Mouse (Mus musculus): Measurements from ENCODE around the gene Gcm1. TPM values are rescaled to one million over a fixed set of nuclear protein-coding genes. Genes with fewer than 3 reads are reported as not detected.
A peak's percentile ranks its signal among the peaks of the same experiment; 100 is the strongest.

The Gcm1 gene
- polyA plus RNA-seq, 2 experiments: 0.03 to 0.11 TPM

GRCm38 (mm10) chr9:78103965-78104560 is 52.3 kb downstream of the Gcm1 start:
- no peak overlapping the region for H3K27ac ChIP-seq (replicated peaks; ENCODE audit: low read depth, low read length)
- 88% methylated on average over 8 of the region's 8 CpGs for WGBS
- no peaks in the 10 kb centered on the region for H3K27me3 ChIP-seq (ENCODE audit: control insufficient read depth, insufficient read depth, low read length)
- H3K9me3 ChIP-seq (ENCODE audit: control insufficient read depth, low read length): no peaks in the 10 kb centered on the region
- H3K9ac ChIP-seq (ENCODE audit: low read depth, low read length, severe bottlenecking): no peak overlapping the region
- no peak overlapping the region for H3K4me2 ChIP-seq (replicated peaks; ENCODE audit: low read depth, low read length, severe bottlenecking)
- TF ChIP-seq POLR2A (IDR thresholded peaks at IDR 0.05; ENCODE audit: borderline replicate concordance, extremely low read depth, insufficient read depth, insufficient read length): no peak
- DNase-seq (ENCODE audit: low spot score) (no peak), ATAC-seq (ENCODE audit: low FRiP score, low read depth) (no peak)
- no peak overlapping the region for H3K4me3 ChIP-seq (replicated peaks; ENCODE audit: low read length)
- H3K4me1 ChIP-seq (ENCODE audit: control insufficient read depth, insufficient read depth, low read length): peaks cover 11% of the 10 kb centered on the region
- peaks cover 45% of the 10 kb centered on the region for H3K36me3 ChIP-seq (ENCODE audit: control insufficient read depth, insufficient read depth, low read length)

DNA sequence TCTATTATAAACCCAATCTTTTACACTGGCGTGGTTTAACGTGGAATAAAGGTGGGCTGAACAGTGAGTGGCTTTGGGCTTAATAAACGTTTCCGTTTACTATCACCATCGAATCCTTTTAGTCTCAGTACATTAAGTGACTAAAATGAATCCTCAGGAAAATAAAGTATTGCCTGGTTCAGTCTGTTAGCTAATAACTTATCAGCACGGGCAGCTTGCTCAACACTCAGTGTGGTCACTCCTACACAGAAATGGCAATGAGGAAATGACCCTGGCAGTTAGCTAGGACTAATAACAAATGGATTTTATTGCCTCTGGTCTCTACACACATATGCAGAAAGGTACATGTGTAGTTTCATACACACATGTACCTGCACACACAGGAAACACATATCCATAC is 53.2 kb downstream of the Gcm1 start:
- 87% methylated on average over 6 of the region's 6 CpGs for WGBS
- Histone ChIP-seq H3K9me3 (ENCODE audit: control insufficient read depth, low read length) (no peaks in the 10 kb centered on the region), H3K4me1 (ENCODE audit: control insufficient read depth, insufficient read depth, low read length) (peaks cover 18% of the 10 kb centered on the region), H3K4me3 (replicated peaks; ENCODE audit: low read length) (no peak overlapping the region), H3K4me2 (replicated peaks; ENCODE audit: low read depth, low read length, severe bottlenecking) (no peak overlapping the region), H3K27ac (replicated peaks; ENCODE audit: low read depth, low read length) (no peak overlapping the region), H3K27me3 (ENCODE audit: control insufficient read depth, insufficient read depth, low read length) (no peaks in the 10 kb centered on the region), H3K9ac (ENCODE audit: low read depth, low read length, severe bottlenecking) (no peak overlapping the region), H3K36me3 (ENCODE audit: control insufficient read depth, insufficient read depth, low read length) (peaks cover 37% of the 10 kb centered on the region)
- DNase-seq (ENCODE audit: low spot score) (no peak), ATAC-seq (ENCODE audit: low FRiP score, low read depth) (no peak)
- TF ChIP-seq POLR2A (IDR thresholded peaks at IDR 0.05; ENCODE audit: borderline replicate concordance, extremely low read depth, insufficient read depth, insufficient read length): no peak

DNA sequence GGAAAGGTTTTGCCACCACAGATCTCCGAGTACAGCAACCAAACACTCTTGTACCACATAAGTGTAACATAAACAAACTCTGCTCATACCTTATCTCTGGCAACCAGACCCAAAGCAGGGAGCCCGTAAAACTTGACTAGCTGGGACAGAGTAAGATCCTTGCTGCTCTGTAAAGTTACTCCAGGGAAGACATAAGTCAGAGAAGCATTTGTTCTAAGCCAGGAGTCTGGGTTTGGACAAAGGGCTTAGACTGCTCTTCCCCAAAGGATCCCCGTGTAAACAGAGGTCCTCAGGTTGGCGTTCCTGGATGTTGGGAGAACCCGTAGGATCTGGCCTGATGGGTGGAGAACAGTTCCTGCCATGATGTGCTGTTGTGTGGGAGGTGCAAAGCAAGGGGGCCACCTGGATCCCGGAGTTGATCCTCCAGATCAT is 53.8 kb downstream of the Gcm1 start:
- Histone ChIP-seq H3K4me3 (replicated peaks; ENCODE audit: low read length) (no peak overlapping the region), H3K27ac (replicated peaks; ENCODE audit: low read depth, low read length) (no peak overlapping the region), H3K4me1 (ENCODE audit: control insufficient read depth, insufficient read depth, low read length) (peaks cover 18% of the 10 kb centered on the region), H3K27me3 (ENCODE audit: control insufficient read depth, insufficient read depth, low read length) (no peaks in the 10 kb centered on the region), H3K36me3 (ENCODE audit: control insufficient read depth, insufficient read depth, low read length) (peaks cover 32% of the 10 kb centered on the region), H3K4me2 (replicated peaks; ENCODE audit: low read depth, low read length, severe bottlenecking) (no peak overlapping the region), H3K9me3 (ENCODE audit: control insufficient read depth, low read length) (no peaks in the 10 kb centered on the region), H3K9ac (ENCODE audit: low read depth, low read length, severe bottlenecking) (no peak overlapping the region)
- DNase-seq (ENCODE audit: low spot score) (no peak), ATAC-seq (ENCODE audit: low FRiP score, low read depth) (no peak)
- 75% methylated on average over 6 of the region's 6 CpGs for WGBS
- TF ChIP-seq POLR2A (IDR thresholded peaks at IDR 0.05; ENCODE audit: borderline replicate concordance, extremely low read depth, insufficient read depth, insufficient read length): no peak

- 57% methylated on average over 4 of the region's 4 CpGs for whole genome bisulfite sequencing
- H3K4me1 ChIP-seq (ENCODE audit: control insufficient read depth, insufficient read depth, low read length): peaks cover 20% of the 10 kb centered on the region
- H3K9ac ChIP-seq (ENCODE audit: low read depth, low read length, severe bottlenecking): peak overlapping the region; percentile 92; the same call in 1 of the 2 replicates
- TF ChIP-seq POLR2A (IDR thresholded peaks at IDR 0.05; ENCODE audit: borderline replicate concordance, extremely low read depth, insufficient read depth, insufficient read length): no peak
- DNase-seq (ENCODE audit: low spot score): no peak
- no peaks in the 10 kb centered on the region for H3K9me3 ChIP-seq (ENCODE audit: control insufficient read depth, low read length)
- H3K4me3 ChIP-seq (replicated peaks; ENCODE audit: low read length): no peak overlapping the region
- H3K4me2 ChIP-seq (replicated peaks; ENCODE audit: low read depth, low read length, severe bottlenecking): peak overlapping the region; percentile 79; the same call in 1 of the 2 replicates
- ATAC-seq (ENCODE audit: low FRiP score, low read depth): no peak
- no peak overlapping the region for H3K27ac ChIP-seq (replicated peaks; ENCODE audit: low read depth, low read length)
- no peaks in the 10 kb centered on the region for H3K27me3 ChIP-seq (ENCODE audit: control insufficient read depth, insufficient read depth, low read length)
- H3K36me3 ChIP-seq (ENCODE audit: control insufficient read depth, insufficient read depth, low read length): peaks cover 21% of the 10 kb centered on the region
These were observed 55.1 kb downstream of the Gcm1 start for GRCm38 (mm10) chr9:78106821-78107220.

GRCm38 (mm10) chr9:78107582-78107911 is 55.8 kb downstream of the Gcm1 start:
- no peak for TF ChIP-seq POLR2A (IDR thresholded peaks at IDR 0.05; ENCODE audit: borderline replicate concordance, extremely low read depth, insufficient read depth, insufficient read length)
- peak overlapping the region; percentile 91 for H3K4me3 ChIP-seq (replicated peaks; ENCODE audit: low read length)
- H3K9ac ChIP-seq (ENCODE audit: low read depth, low read length, severe bottlenecking): peak overlapping the region; percentile 92
- H3K27ac ChIP-seq (replicated peaks; ENCODE audit: low read depth, low read length): no peak overlapping the region; the same call in 1 of the 2 replicates
- H3K9me3 ChIP-seq (ENCODE audit: control insufficient read depth, low read length): no peaks in the 10 kb centered on the region
- peak overlapping the region; percentile 79 for H3K4me2 ChIP-seq (replicated peaks; ENCODE audit: low read depth, low read length, severe bottlenecking)
- H3K4me1 ChIP-seq (ENCODE audit: control insufficient read depth, insufficient read depth, low read length): peaks cover 21% of the 10 kb centered on the region
- peaks cover 18% of the 10 kb centered on the region for H3K36me3 ChIP-seq (ENCODE audit: control insufficient read depth, insufficient read depth, low read length)
- WGBS: 18% methylated on average over 6 of the region's 6 CpGs
- H3K27me3 ChIP-seq (ENCODE audit: control insufficient read depth, insufficient read depth, low read length): no peaks in the 10 kb centered on the region
- ATAC-seq (ENCODE audit: low FRiP score, low read depth): no peak
- no peak for DNase-seq (ENCODE audit: low spot score)

Measured in limb, embryonic 14.5 days (tissue).